Mouse (Mus musculus) G1E (cell line): ENCODE measurements at regions not wholly inside any gene's neighbourhood (a gene's known extent, or its start where the extent isn't known, plus 50 kb on each side); places are given as distances from the start of the nearest gene placed in this dataset.

Source experiments
- ATAC-seq: 2 replicates; pipeline ENCODE4 v1.8.0; 2016; ENCODE audit warnings: mild to moderate bottlenecking; ENCODE audit not compliant: insufficient number of reproducible peaks, poor library complexity, low FRiP score, severe bottlenecking; ENCODE audit errors: extremely low read depth
- DNase-seq: peaks from one replicate; pipeline ENCODE4 v3.0.0; 2012; ENCODE audit warnings: low spot score
- H3K27me3 ChIP-seq: 2 replicates; pipeline ENCODE4 v1.6.1; 2012; ENCODE audit warnings: mild to moderate bottlenecking, low read length, inconsistent platforms; ENCODE audit not compliant: insufficient read depth
- H3K36me3 ChIP-seq: replicated peaks from 2 replicates; pipeline ENCODE3; 2012; ENCODE audit warnings: mild to moderate bottlenecking, inconsistent platforms
- H3K4me1 ChIP-seq: 2 replicates; pipeline ENCODE4 v1.6.1; 2012; ENCODE audit warnings: low read depth, low read length, inconsistent platforms, mixed read lengths; ENCODE audit not compliant: insufficient read depth
- H3K4me3 ChIP-seq: 2 replicates; pipeline ENCODE4 v1.5.1; 2012; ENCODE audit warnings: low read depth, mild to moderate bottlenecking, inconsistent platforms, low read length, moderate library complexity, mixed read lengths
- H3K9me3 ChIP-seq: replicated peaks from 2 replicates; pipeline ENCODE4 v1.6.1; 2012; ENCODE audit warnings: inconsistent platforms
- CTCF ChIP-seq: IDR thresholded peaks from 2 replicates; pipeline ENCODE4 v1.5.1; 2012; ENCODE audit warnings: low read depth, low read length, inconsistent platforms, mixed read lengths
- GATA1 ChIP-seq: IDR thresholded peaks from 2 replicates; pipeline ENCODE4 v1.6.1; 2012; ENCODE audit warnings: borderline replicate concordance, low read length, inconsistent platforms, mixed read lengths
- GATA2 ChIP-seq: IDR thresholded peaks from 2 replicates; pipeline ENCODE4 v1.6.1; 2012; ENCODE audit warnings: low read depth, low read length, inconsistent platforms, borderline replicate concordance
- POLR2AphosphoS5 ChIP-seq: IDR thresholded peaks from 2 replicates; pipeline ENCODE4 v1.6.1; 2012; ENCODE audit warnings: low read depth, low read length, inconsistent platforms; ENCODE audit not compliant: insufficient replicate concordance
- TAL1 ChIP-seq: conservative IDR thresholded peaks from 2 replicates; pipeline ENCODE4 v1.6.1; 2012; ENCODE audit warnings: low read depth, low read length, inconsistent platforms, mixed read lengths

DNA sequence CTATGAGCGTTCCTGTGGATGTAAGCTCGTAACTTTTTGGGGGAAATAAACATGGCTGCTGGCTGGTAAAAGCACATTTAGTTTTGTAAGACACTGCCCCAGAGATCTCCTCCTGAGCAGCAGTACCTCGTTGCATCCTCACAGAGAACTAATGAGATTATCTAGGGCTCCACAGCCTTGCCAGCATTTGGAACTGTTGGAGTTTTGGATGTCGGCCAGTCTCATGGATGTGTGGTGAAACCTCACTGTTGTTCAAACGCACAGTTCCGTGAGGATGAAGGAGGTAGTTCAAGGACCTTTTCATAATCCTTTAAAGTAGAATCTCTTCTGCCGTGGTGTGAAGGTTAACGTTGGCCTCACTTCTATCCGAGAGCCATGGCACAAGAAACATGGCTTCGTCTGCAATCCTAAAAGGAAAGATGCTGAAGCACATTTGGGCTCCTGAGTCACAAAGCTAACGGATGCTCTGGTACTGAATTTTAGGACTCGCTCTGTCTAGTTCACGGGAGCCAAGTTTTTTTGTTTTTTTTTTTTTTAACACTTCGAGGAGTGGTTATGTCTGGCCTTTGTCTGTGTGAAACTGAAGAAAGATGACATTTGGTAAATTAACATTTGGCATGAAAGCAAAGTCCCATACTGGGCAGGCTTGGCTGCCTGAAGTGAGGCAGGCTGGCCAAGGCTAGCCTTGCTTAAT lies 179.1 kb upstream of the Hmga2 start:
- DNase-seq (no peak), ATAC-seq (no peak)
- Histone ChIP-seq H3K4me1 (no peaks in the 10 kb centered on the region), H3K9me3 (peaks cover 47% of the 10 kb centered on the region), H3K36me3 (no peaks in the 10 kb centered on the region), H3K27me3 (no peaks in the 10 kb centered on the region), H3K4me3 (no peak overlapping the region)
- TF ChIP-seq GATA1 (no peak), GATA2 (no peak), CTCF (no peak), TAL1 (no peak)

DNA sequence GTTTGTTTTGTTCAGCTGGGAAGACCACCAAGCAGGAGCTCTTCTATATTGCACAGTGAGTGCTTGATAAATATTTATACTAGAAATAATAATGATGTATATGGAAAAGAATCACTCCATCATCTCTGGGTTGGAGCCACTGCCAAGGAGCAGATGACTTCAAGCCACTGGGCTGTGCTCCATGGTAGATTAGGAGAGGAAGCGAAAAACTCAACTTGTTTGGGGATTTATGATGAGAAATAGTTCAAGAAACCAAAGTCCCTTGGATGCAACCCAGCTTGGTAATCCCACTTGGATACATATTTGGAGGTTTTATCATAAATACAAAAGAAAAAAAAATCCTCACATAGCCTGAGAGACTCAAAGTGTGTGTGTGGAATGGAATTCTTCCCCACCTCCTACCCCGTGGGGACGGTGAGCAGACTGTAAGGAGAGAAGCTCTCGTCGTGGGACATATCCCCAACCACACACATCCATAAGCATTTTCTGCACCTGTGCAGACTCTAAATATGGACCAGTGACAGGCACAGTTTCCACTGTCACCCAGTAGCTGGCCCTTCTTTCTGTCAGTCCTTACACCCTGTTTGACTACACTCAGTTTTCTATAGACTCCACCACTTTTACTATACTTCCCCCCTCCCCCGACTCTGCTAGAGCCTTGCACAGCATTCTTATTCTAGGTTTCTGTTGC lies 176.4 kb upstream of the Hmga2 start:
- Histone ChIP-seq H3K36me3 (no peaks in the 10 kb centered on the region), H3K4me1 (no peaks in the 10 kb centered on the region), H3K9me3 (peaks cover 49% of the 10 kb centered on the region), H3K4me3 (no peak overlapping the region), H3K27me3 (no peaks in the 10 kb centered on the region)
- DNase-seq (no peak), ATAC-seq (no peak)
- TF ChIP-seq GATA1 (no peak), GATA2 (no peak), CTCF (no peak), POLR2AphosphoS5 (no peak), TAL1 (no peak)

DNA sequence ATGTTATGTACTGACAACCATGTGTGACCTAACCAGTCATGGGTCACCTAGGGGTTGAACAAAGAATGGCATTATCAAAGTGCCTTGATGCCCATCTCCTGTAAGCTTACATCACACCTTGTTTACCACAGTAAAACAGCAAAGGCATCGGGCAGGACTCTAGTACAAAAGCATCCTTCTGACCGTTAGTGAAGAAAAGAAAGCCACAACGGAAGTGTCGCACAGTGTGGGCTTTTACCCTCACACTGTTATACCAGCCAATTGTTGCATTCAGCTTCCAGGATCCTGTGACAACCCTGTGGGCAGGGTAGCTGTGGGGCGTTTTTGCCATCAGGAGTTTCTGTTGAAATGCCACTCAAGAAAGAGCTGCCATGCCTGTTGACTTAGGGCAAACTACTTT lies 175.6 kb upstream of the Hmga2 start:
- ATAC-seq (no peak), DNase-seq (no peak)
- no peak for TF ChIP-seq GATA1
- no peak for TF ChIP-seq TAL1
- no peak for TF ChIP-seq CTCF
- no peaks in the 10 kb centered on the region for H3K27me3 ChIP-seq
- H3K4me1 ChIP-seq = no peaks in the 10 kb centered on the region
- no peaks in the 10 kb centered on the region for H3K36me3 ChIP-seq
- H3K4me3 ChIP-seq = no peak overlapping the region
- H3K9me3 ChIP-seq = peaks cover 47% of the 10 kb centered on the region

DNA sequence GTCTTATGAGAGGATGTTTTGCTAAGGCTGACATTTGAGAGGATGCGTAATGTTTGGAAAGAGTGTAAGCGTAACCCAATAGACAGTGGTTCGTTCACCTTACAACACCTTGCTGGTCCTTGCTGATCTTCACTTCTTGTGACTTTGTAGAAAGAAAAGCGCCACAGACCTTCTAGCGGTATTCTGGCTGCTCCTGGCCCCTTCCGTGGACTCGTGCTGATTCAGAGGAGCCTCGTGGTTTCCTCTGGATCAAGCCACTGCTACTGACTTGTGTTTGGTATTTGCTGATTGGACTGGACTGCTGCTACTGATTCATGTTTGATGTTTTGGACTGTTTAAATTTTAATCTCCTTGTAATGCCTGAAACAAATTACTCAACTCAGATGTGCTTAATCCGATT lies 174.1 kb upstream of the Hmga2 start:
- H3K27me3 ChIP-seq = no peaks in the 10 kb centered on the region
- no peak for DNase-seq
- ATAC-seq = no peak
- no peaks in the 10 kb centered on the region for H3K4me1 ChIP-seq
- H3K36me3 ChIP-seq = no peaks in the 10 kb centered on the region
- TF ChIP-seq POLR2AphosphoS5 (no peak), GATA2 (no peak), CTCF (no peak), TAL1 (no peak), GATA1 (no peak)
- no peak overlapping the region for H3K4me3 ChIP-seq
- H3K9me3 ChIP-seq = peaks cover 45% of the 10 kb centered on the region

DNA sequence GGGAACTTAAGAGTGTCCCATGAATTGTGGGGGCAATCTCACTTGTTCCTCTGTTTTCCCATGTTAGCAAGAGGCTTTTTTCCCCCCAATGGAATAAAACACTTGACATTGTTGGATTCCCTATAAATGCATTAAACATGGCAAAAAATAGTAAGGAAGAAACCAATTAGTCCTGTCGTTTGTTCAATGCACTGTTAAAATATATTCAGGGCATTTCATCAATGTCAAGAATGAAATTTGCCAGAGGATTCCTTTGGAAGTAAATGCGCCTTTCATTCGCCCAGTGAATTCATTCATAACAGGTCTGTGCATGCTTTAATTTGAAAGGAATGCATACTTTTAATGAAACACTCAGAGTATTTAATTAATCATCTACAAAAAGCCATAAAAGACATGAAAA lies 172.5 kb upstream of the Hmga2 start:
- Histone ChIP-seq H3K4me1 (no peaks in the 10 kb centered on the region), H3K9me3 (peaks cover 36% of the 10 kb centered on the region), H3K36me3 (no peaks in the 10 kb centered on the region), H3K27me3 (no peaks in the 10 kb centered on the region), H3K4me3 (no peak overlapping the region)
- DNase-seq = no peak
- no peak for ATAC-seq
- no peak for TF ChIP-seq TAL1
- no peak for TF ChIP-seq GATA1
- no peak for TF ChIP-seq POLR2AphosphoS5
- no peak for TF ChIP-seq GATA2
- no peak for TF ChIP-seq CTCF

DNA sequence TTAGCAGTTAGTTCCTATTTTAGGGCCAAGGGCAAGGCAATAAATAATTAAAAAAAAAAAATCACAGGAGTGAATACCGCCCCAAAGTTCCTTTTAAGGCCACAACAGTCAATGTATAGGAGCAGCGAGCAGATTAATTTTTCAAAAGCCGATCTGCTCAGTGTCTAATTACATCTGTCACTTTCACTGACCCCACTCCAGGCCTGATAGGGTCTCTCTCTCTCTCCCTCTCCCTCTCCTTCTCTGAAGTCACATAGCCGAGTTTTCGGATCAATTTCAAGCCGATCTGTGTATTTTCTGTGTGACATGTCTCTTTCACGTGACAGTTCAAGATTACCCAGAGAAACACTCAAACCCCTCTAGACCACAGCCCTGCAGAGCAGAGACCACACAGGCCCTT lies 171.8 kb upstream of the Hmga2 start:
- H3K36me3 ChIP-seq = no peaks in the 10 kb centered on the region
- no peaks in the 10 kb centered on the region for H3K27me3 ChIP-seq
- no peak overlapping the region for H3K4me3 ChIP-seq
- H3K9me3 ChIP-seq = peaks cover 38% of the 10 kb centered on the region
- no peaks in the 10 kb centered on the region for H3K4me1 ChIP-seq
- no peak for DNase-seq
- ATAC-seq = no peak
- TF ChIP-seq POLR2AphosphoS5 = no peak
- no peak for TF ChIP-seq GATA1
- no peak for TF ChIP-seq GATA2
- no peak for TF ChIP-seq CTCF
- no peak for TF ChIP-seq TAL1
